Mouse (Mus musculus) heart, embryonic 10.5 days (tissue): ENCODE measurements around the gene AC124502.3. TPM values are rescaled to one million over a fixed set of nuclear protein-coding genes. Genes with fewer than 3 reads are reported as not detected.
A peak's percentile ranks its signal among the peaks of the same experiment; 100 is the strongest.
"Not testable (repeated sequence)": the region's sequence is repeated elsewhere in the genome, so short reads cannot be mapped to it uniquely, and the experiment has no call there.

Source experiments
- DNase-seq: peaks from one replicate; pipeline ENCODE4 v3.0.0-alpha.2; 2017; ENCODE audit warnings: low spot score
- H3K27ac ChIP-seq: fragments of 300-500 bp; sonication (generic); 2 replicates; pipeline ENCODE4 v1.5.1; 2016; ENCODE audit warnings: mild to moderate bottlenecking
- H3K27me3 ChIP-seq: fragments of 300-500 bp; sonication (generic); 2 replicates; pipeline ENCODE4 v1.6.1; 2016; ENCODE audit warnings: mild to moderate bottlenecking; ENCODE audit not compliant: poor library complexity, insufficient read depth, severe bottlenecking
- H3K36me3 ChIP-seq: fragments of 300-500 bp; sonication (generic); 2 replicates; pipeline ENCODE4 v1.6.1; 2016; ENCODE audit warnings: mild to moderate bottlenecking, moderate library complexity
- H3K4me1 ChIP-seq: fragments of 300-500 bp; sonication (generic); 2 replicates; pipeline ENCODE4 v1.6.1; 2016; ENCODE audit warnings: mild to moderate bottlenecking
- H3K4me3 ChIP-seq: fragments of 300-500 bp; sonication (generic); 2 replicates; pipeline ENCODE4 v1.5.1; 2016; ENCODE audit warnings: mild to moderate bottlenecking, moderate library complexity
- H3K9me3 ChIP-seq: fragments of 300-500 bp; sonication (generic); 2 replicates; pipeline ENCODE4 v1.6.1; 2016; ENCODE audit warnings: mild to moderate bottlenecking, moderate library complexity
- WGBS: fragments of 180-500 bp; shearing (Covaris S2); methylation state at CpG from one replicate; pipeline ENCODE4 v1.1.7; 2016; 5-methylcytosine and 5-hydroxymethylcytosine counted together
- polyA plus RNA-seq: library from polyadenylated mRNA; unstranded; fragments of >200 nt; fragmentation: Nextera tagmentation; extraction: Ambion mirVana; gene quantifications from 2 replicates; pipeline ENCODE4 v1.2.1, GENCODE M21; 2016

The AC124502.3 gene
- 1.6 and 2.5 TPM in 2 replicates for polyA plus RNA-seq

DNA sequence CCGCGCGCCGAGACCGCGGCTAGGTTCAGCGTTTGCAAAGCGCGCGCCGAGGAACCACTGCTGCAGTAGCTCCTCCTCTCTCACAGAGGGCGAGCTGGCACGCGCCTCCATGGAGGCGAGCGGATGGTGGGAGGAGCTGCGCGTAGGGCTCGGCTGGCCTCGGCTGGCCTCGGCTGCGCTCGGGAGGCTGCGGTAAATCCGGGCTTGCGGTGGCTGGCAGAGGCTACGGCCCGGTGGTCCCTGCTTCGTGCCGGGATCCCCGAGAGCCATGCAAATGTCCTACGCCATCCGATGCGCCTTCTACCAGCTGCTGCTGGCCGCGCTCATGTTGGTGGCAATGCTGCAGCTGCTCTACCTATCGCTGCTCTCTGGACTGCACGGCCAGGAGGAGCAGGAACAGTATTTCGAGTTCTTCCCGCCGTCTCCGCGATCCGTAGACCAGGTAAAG, at the start of gene AC124502.3, which contains the start of gene B4gat1:
Gene AC124502.3 (plus strand): TSS at position 183 of the 448 bp plus-strand sequence.
Gene B4gat1 (plus strand): TSS at position 118 of the 448 bp plus-strand sequence.
- Histone ChIP-seq H3K4me1 (peaks cover 33% of the 10 kb centered on the region), H3K36me3 (peaks cover under 1% of the 10 kb centered on the region), H3K27ac (peak within 1 kb of the TSS; percentile 87), H3K27me3 (no peaks in the 10 kb centered on the region), H3K4me3 (peak within 1 kb of the TSS; percentile 85), H3K9me3 (no peaks in the 10 kb centered on the region)
- DNase-seq = peak; percentile 95
- whole genome bisulfite sequencing = under 1% methylated on average over 37 of the region's 44 CpGs

DNA sequence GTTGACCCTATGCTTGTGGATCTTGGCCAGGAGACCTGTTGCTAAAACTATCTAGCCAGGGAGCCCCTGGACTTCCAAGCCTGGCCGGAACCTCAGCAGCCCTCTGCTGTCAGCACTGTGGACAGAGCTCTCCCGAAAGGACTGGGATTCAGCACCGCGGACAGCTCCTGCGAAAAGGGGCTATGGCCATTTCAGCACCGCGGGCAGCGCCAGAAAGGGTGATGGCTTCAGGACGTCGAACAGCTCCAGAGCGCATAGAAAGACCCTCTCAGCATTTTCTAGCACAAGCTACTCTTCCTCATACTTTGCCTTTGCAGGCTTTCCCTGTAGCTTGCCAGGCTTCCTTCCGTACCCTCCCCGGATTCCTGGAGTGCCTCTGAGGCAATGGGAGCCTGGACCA, 49.7 kb upstream of the AC124502.3 start:
- no peak overlapping the region for H3K27ac ChIP-seq
- peaks cover 46% of the 10 kb centered on the region for H3K4me1 ChIP-seq
- peak; percentile 93 for DNase-seq
- no peak overlapping the region for H3K4me3 ChIP-seq
- 4% methylated on average over 13 of the region's 13 CpGs for WGBS
- peaks cover 66% of the 10 kb centered on the region for H3K27me3 ChIP-seq
- peaks cover 11% of the 10 kb centered on the region; the same call in 1 of the 2 replicates for H3K36me3 ChIP-seq
- no peaks in the 10 kb centered on the region for H3K9me3 ChIP-seq

DNA sequence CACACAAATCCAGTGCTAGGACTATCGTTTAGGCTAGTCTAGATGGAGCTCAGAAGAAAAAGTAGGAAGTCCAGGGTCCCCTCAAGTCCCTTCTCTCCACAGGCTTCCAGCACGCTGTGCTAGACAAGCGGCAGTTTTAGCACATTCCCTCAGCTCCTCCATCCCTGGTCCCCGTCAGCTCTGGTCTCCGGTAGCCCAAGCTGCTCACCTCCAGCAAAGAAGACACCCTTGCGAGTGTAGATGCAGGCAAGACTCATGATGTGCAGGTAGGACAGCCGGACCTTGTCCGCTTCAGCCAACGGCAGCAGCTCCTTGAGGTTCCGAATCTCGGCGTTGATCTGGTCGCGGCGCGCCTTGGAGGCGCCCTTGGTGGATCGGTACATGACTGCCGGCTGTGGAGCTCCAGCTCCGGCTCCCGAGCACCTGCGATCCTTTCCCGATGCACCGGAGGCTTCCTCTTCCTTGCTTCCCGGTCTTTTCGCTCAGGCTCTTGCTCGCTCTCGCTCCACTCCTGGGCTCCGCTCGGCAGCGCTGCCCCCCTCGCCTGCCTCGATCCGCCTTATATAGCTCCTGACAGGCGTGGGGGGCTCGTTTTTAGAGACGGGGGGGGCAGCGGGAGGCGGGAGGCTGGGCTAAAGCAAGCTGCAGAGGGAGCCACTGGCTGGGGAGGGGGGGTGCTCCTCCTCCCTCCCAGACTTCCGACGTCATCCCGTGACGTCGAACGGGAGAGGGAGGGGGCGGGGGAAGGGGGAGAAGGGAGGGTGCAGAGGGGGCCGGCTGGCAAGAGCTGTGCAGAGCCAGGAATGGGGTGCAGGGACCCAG, 49.0 kb upstream of the AC124502.3 start:
- Histone ChIP-seq H3K27ac (no peak overlapping the region), H3K4me3 (peak overlapping the region; percentile 44; the same call in 1 of the 2 replicates), H3K4me1 (peaks cover 48% of the 10 kb centered on the region), H3K27me3 (peaks cover 60% of the 10 kb centered on the region), H3K9me3 (no peaks in the 10 kb centered on the region), H3K36me3 (peaks cover 9% of the 10 kb centered on the region; the same call in 1 of the 2 replicates)
- 18% methylated on average over 41 of the region's 47 CpGs for WGBS
- DNase-seq = no peak

DNA sequence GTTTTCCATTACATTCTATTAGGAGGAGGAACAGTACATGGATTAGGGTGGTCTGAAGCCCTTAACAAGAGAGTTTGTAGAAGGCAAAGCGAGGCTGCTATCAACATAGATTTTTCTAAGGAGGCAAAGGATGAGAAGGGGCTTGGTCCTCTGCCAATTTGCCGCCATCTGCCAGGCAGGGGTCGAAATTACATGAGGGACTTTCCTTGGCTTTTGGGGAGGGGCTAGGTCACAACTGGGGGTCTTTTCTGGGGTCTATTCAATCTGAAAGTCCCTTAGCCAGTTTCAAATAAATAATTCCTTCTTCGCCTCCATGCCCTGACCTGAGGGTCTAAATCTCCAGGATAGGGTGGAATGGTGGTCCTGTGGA, 48.5 kb upstream of the AC124502.3 start, which contains the start of gene Npas4:
Gene Npas4 (minus strand): TSS at position 61 of the 370 bp plus-strand sequence.
- H3K4me1 ChIP-seq = peaks cover 48% of the 10 kb centered on the region
- H3K36me3 ChIP-seq = peaks cover 9% of the 10 kb centered on the region; the same call in 1 of the 2 replicates
- H3K4me3 ChIP-seq = peak within 1 kb of the TSS; percentile 44
- no peaks in the 10 kb centered on the region for H3K9me3 ChIP-seq
- 16% methylated on average over 4 of the region's 4 CpGs for WGBS
- no peak for DNase-seq
- H3K27ac ChIP-seq = no peak within 1 kb of the TSS
- peaks cover 54% of the 10 kb centered on the region for H3K27me3 ChIP-seq

DNA sequence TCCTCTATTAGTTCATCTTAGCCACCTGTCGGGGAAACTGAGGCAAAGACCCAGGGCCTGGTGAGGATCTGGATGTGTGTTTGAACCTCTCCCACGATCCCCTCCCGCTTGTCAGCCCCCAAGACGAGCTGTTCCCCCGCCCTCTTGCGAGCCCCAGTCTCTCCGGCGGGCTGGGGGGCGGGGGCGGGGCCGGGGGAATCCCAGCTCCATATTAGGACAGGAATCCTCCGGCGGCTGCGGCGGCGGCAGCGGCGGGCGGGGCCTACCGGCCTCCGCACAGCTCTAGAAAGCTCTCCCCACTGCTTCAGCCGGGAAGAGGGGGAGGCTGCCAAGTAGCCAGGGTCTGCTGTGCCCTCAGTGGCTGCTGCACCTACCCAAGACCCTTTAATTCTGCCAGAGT, 48.0 kb upstream of the AC124502.3 start:
- WGBS = 2% methylated on average over 22 of the region's 22 CpGs
- no peak overlapping the region for H3K27ac ChIP-seq
- no peaks in the 10 kb centered on the region for H3K9me3 ChIP-seq
- peak overlapping the region; percentile 44 for H3K4me3 ChIP-seq
- H3K36me3 ChIP-seq = peaks cover 9% of the 10 kb centered on the region; the same call in 1 of the 2 replicates
- no peak for DNase-seq
- peaks cover 48% of the 10 kb centered on the region for H3K4me1 ChIP-seq
- peaks cover 49% of the 10 kb centered on the region for H3K27me3 ChIP-seq

DNA sequence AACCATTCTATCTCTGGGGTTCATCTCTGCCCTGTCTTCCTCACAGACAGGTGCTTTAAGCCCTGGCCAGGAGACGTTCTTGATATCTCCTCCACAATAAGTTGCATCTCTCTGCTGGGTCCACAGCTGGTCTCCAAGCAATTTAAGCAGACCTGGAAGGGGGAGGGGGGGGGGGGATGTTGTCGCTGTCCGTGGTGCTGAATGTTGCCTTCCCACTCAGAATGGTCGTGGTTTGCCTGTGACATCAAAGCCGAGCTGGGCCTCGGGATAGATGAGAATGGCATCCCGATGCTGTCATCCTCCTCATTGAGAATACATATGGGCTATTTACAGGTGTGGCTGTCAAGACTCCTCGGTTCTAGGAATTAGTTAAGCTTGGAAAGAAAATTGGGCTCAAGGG, 46.3 kb upstream of the AC124502.3 start:
- WGBS = 7% methylated on average over 8 of the region's 8 CpGs
- peaks cover 41% of the 10 kb centered on the region for H3K27me3 ChIP-seq
- no peaks in the 10 kb centered on the region for H3K9me3 ChIP-seq
- no peaks in the 10 kb centered on the region for H3K36me3 ChIP-seq
- peak overlapping the region; percentile 69 for H3K27ac ChIP-seq
- H3K4me3 ChIP-seq = 0 out of 2 replicates have a peak overlapping the region, but pooled peaks have one; percentile 30
- peaks cover 52% of the 10 kb centered on the region for H3K4me1 ChIP-seq
- DNase-seq = no peak

DNA sequence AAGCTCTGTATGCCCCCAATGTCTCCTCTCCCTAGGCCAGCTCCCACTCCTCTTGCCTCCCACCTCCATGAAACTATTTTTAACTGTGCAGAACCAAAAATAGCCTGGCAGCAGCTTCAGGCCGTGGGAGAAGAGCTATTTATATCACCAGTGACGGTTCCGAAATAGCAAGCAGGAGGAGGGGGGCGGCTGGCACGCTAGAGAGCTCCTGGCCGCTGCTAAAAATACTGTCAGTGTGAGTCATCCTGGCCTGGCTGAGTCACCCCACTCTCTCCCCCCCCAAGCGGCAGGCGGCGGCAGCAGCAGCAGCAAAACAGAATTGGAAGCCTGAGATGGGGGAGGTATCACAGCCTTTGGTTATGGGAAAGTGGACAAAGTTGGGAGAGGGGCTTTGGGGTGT, 45.8 kb upstream of the AC124502.3 start:
- H3K27me3 ChIP-seq = peaks cover 41% of the 10 kb centered on the region
- no peaks in the 10 kb centered on the region for H3K9me3 ChIP-seq
- peaks cover 53% of the 10 kb centered on the region for H3K4me1 ChIP-seq
- peak overlapping the region; percentile 77 for H3K27ac ChIP-seq
- no peaks in the 10 kb centered on the region for H3K36me3 ChIP-seq
- H3K4me3 ChIP-seq = peak overlapping the region; percentile 30
- DNase-seq = peak; percentile 93
- 2% methylated on average over 9 of the region's 9 CpGs for WGBS

DNA sequence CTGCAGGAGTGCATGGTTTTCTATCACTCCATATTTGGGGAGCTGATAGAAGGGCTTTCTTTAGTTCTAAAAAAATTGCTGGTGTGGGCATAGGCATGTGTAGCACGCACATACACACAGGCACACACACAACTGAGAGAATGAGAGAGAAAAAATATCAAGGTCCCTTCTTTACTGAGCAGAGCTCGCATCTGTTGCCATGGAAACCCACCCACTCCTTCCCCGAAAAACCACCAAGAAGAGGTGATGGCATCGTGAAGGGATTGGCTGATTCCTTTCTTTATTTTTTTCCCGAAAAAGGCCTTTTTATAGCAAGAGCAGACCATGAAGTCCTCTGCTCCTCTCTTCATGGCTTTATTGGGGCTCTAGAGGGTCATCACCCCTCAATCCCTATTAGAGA, 44.6 kb upstream of the AC124502.3 start:
- H3K9me3 ChIP-seq = no peaks in the 10 kb centered on the region
- WGBS = 61% methylated on average over 5 of the region's 5 CpGs
- H3K4me1 ChIP-seq = peaks cover 57% of the 10 kb centered on the region
- no peak for DNase-seq
- 0 out of 2 replicates have a peak overlapping the region, but pooled peaks have one; percentile 77 for H3K27ac ChIP-seq
- H3K36me3 ChIP-seq = no peaks in the 10 kb centered on the region
- no peak overlapping the region for H3K4me3 ChIP-seq
- peaks cover 41% of the 10 kb centered on the region for H3K27me3 ChIP-seq

DNA sequence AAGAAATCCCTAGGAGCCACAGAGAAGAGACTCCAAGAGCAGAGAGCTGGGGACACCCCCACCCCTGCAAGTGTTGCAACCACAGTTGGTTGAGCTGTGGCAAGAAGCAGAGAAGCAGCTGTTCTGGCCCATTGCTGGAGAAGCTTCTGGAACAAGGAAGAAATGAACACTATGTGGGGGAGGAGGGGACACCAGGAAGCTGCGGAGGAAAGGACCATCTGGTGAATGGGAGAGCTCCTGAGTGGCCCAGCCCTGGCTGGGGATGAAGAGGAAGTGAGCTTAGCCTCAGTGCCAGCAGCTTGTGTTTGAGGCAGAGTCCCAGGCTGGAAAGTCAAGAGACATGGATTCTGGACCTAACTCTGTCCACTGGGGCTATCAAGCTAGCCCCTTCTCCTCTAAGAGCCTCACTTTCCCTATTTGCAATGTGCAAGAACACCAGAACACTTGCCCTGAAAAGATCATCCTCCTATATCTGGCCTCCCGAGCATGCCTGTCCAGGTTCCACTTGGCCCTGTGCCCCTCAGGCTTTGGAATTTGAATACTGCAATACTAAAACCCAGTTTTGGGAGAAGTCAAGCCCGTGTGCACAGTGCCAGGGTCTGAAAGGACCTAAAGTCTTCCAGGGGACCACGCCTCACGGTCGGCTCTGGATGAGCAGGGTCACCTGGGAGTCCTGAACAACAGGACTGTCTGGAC, 39.1 kb upstream of the AC124502.3 start:
- Histone ChIP-seq H3K27ac (peak overlapping the region; percentile 23; the same call in 1 of the 2 replicates), H3K4me3 (peak overlapping the region; percentile 39), H3K4me1 (peaks cover 34% of the 10 kb centered on the region), H3K36me3 (no peaks in the 10 kb centered on the region), H3K27me3 (0 out of 2 replicates have a peak, but pooled peaks cover 7% of the 10 kb centered on the region), H3K9me3 (no peaks in the 10 kb centered on the region)
- WGBS = 57% methylated on average over 6 of the region's 6 CpGs
- no peak for DNase-seq

DNA sequence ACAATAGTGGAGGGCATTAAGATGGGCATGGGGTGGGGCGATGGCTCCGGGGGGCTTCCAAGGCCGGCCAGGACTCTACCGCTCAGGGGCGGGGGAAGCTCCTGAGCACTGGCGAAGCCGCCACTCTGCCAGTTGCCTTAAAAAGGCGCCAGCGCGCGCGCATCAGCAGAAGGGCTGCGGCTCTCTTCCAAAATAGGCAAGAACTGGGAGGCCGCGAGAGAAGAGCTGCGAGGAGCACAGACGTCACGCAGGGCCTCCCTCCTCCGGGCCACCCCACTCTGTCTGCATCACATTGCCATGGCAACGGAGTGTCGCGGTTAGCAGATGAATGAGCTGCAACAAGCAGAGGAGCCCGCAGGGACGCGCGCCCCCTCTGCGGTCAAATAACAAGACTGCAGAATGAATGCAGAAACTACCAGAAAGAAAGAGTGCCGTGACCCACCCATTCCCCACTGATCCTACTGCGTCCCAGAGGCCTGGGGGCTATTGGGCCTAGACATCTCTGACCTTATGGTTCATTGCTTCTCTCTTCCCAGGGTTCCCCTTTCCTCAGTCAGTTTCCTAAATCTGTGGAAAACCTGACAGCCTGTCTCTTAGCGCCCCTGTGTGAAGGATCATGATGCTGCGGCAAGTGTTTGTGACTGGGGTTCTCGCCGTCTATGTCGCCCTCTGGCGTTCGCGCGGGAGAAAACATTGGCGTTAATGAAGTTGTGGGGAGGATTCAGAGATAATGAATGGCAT, 36.9 kb upstream of the AC124502.3 start:
- peak; percentile 94 for DNase-seq
- H3K27me3 ChIP-seq = 0 out of 2 replicates have a peak, but pooled peaks cover 6% of the 10 kb centered on the region
- no peaks in the 10 kb centered on the region for H3K36me3 ChIP-seq
- WGBS = 2% methylated on average over 39 of the region's 39 CpGs
- peaks cover 34% of the 10 kb centered on the region for H3K4me1 ChIP-seq
- peak overlapping the region; percentile 51 for H3K4me3 ChIP-seq
- peak overlapping the region; percentile 85 for H3K27ac ChIP-seq
- H3K9me3 ChIP-seq = no peaks in the 10 kb centered on the region

DNA sequence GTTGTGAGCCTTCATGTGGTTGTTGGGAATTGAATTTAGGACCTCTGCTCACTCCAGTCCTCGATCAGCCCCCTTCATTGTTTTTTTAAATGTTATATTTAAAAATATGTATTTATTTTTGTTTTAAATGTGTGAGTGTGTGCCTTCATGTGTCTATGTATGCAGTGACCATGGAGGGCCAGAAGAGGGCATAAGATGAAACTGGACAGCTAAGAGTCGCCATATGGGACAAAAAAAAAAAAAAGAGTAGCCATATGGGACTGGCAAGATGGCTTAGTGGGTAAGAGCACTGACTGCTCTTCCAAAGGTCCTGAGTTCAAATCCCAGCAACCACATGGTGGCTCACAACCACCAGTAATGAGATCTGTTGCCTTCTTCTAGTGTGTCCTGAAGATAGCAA, 35.0 kb upstream of the AC124502.3 start:
- H3K9me3 ChIP-seq, H3K27me3 ChIP-seq, DNase-seq, H3K36me3 ChIP-seq, H3K4me3 ChIP-seq, H3K27ac ChIP-seq: not testable (repeated sequence)
- H3K4me1 ChIP-seq = peaks cover 28% of the 10 kb centered on the region
- WGBS = 59% methylated on average over 2 of the region's 2 CpGs

DNA sequence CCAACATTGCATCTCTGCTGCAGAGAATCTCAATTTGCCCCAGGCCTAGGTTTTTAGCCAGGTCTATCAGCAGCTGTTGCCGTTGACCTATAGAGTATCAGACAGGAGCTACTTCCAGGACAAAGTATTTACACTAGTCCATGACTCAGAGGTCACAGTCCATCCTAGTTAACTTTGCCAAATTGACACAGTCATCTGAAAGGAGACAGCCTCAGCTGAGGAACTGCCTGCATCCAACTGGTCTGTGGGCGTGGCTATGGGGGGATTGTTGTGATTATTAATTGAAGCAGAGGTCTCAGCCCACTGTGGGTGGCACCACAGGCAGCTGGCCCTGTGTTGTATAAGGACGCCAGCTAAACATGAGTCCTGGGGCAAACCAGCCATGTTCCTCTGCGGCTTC, 33.8 kb upstream of the AC124502.3 start:
- Histone ChIP-seq H3K4me1 (peaks cover 16% of the 10 kb centered on the region), H3K36me3 (no peaks in the 10 kb centered on the region), H3K27ac (no peak overlapping the region), H3K9me3 (no peaks in the 10 kb centered on the region), H3K4me3 (no peak overlapping the region), H3K27me3 (no peaks in the 10 kb centered on the region)
- no peak for DNase-seq
- WGBS = 57% methylated on average over 4 of the region's 4 CpGs
